Mouse (Mus musculus): ENCODE measurements around the gene Gm10197.
"Not testable (repeated sequence)": the region's sequence is repeated elsewhere in the genome, so short reads cannot be mapped to it uniquely, and the experiment has no call there.

Gene Gm10197

DNA sequence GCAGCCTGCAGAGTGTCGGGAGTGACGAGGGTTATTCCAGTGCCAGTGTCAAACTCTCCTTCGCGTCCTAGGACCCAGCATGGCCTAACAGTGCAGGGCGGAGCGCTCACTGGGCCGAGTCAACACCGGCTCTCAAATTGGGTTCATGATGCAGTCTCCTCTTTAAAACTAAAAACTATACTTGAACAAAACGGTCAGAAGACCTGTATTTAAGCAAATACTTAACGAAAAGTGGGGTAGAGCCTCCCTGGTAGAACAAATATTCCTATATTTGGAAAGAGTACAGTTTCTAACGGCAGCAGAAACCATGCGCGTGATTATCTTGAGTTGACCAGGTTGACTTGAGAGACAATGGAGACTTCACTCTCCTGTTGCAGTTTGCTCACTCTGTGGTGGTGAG lies at the start of gene Gm10197:
Gm10197 (minus strand) TSS at position 101 of the 400 bp plus-strand sequence.
- DNase-seq (ENCODE audit: low spot score), result no peak

DNA sequence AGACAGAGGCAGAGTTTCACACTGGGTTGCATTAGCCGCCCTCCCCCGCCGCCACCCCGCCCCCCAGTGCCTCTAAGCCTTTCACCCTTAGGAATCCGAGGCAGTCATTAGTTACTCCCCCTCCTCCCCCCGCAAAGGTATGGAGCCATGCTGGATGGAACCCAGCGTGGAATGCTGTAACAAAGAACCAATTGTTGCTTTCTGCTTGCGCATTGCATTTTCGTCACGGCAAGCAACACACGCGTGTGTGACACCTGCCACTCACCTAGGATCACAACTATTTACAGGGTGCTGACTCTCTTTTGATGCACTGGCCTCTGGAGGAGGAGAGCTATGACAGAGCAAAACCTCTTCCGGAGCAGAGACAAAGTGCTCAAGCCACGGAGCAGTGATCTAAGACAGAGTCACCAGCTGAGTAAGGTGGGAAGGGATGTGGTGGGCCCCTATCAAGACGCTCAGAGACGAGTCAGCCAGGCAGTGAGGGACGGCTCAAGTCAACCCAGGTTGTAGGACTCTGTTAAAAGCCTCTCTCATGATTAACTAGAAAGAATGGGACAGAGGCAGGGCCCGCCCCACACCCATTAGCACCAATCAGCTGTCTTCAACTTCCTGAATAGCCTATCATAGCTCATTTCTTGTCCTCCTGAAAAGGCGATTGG lies 49.5 kb upstream of the Gm10197 start:
- peak; percentile 64 for DNase-seq (ENCODE audit: low spot score)

DNA sequence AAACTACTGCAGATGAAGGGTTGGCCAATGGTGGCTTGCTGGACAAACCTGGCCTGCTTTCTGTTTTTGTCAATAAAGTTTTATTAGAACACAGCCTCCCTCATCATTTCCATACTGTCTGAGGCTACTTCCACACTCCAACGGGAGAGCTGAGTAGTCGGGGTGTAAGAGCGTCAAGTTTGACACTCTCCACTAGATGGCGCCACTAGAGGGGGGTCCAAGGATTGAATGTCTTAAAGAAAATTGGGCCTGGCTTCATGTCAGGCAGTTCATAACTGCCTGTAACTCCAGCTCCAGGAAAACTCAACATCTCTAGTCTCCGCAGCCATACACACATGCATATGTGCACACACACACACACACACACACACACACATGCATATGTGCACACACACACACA lies 48.3 kb upstream of the Gm10197 start:
- peak; percentile 57 for DNase-seq (ENCODE audit: low spot score)

DNA sequence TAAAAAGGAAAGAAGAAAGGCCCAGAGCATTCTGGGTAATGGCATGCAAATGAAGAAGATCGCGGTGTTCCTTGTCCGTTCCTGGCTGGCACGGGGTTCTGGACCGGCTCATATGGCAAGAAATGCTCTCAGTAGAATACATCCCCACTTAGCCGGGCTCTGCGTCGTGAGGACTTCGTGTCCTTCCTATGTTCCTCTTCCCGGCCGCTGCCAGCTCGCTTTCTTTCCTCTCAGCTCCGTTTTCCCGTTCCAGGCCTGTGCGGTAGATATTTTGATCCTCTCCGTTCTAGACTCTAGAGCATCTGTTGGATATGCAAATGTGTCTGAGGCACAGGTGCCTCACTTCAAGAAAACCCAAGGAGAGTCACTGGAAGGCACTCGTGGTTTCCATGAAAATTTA lies 43.6 kb upstream of the Gm10197 start:
- DNase-seq (ENCODE audit: low spot score), result peak; percentile 42

DNA sequence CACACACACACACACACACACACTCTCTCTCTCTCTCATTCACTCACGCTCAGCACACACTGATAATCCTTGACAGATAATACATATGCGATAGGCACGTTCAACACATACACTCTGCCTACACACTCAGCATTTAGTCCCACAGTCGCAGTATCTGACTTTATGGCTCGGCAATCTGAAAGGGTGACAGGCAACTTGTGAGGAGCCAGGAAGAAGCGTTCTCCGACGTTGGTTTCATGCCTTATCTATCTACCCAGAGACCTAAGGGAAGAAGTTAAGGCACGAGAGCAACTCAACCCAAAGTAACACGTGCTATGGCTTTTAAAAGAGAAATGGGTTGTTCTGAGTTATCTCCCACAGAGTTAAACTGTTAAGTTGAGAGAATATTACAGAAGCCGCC lies 43.1 kb upstream of the Gm10197 start:
- DNase-seq (ENCODE audit: low spot score), result no peak

DNA sequence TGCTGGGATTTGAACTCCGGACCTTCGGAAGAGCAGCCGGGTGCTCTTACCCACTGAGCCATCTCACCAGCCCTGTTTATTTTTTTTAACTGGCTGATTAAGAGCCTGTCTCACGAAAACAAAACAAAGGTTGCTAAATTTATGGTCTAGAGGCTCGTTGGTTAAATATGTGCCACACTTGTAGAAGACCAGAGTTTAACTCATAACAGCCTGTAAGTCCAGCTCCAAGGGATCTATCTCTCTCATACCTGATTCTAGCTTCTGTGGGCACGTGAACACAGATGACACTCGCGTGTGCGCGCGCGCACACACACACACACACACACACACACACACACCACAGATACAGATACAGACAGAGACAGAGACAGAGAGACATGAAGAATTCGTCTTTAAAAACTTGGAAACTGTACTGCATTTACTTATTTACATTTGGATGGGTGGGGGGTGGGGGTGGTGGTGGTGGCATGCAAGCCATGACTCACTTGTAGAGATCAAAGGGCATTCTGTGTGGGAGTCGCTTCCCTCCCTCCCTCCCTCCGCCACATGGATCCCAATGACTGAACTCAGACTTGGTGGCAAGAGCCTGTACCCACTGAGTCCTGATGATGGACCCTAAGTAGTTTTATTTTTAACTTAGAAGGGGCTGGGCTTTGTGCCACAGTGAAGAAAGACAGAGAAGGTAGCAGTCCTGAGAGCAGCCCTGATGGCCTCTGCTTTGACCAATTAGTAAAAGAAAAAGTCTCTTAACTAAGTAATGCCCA lies 42.2 kb upstream of the Gm10197 start:
- DNase-seq (ENCODE audit: low spot score), result no peak

DNA sequence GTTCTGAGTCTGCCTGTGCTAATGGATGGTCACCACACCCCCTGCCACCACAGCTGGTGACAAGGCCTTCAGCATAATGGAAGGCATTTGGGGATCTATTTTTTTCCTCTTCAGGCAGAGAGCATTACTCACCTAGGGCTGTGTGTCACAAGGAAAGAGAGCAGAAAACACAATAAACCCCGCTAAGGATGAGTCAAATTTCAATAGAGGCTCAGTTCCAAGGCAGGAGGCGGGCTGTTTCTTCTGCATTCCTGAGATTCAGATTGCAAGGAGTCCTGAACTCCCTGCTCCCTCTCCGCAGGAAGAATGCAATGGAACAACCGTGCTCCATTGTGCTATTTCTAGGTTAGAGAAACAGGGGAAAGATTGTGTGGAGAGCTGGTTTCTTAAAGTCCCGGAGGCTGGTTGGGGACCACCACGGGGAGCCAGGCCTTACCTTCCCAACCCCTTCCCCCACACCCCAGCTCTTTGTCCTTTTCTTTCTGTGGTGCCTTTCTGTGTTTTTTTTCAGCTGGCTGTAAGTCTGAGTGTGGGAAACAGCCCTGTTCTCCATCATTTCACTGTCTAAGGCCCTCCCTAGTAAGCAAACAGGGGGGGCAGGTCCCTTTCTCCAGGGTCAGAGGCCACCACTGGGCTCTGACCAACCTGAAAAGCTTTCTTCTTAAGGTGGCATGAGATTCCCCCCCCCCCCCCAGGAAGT lies 40.7 kb upstream of the Gm10197 start:
- no peak for DNase-seq (ENCODE audit: low spot score)

DNA sequence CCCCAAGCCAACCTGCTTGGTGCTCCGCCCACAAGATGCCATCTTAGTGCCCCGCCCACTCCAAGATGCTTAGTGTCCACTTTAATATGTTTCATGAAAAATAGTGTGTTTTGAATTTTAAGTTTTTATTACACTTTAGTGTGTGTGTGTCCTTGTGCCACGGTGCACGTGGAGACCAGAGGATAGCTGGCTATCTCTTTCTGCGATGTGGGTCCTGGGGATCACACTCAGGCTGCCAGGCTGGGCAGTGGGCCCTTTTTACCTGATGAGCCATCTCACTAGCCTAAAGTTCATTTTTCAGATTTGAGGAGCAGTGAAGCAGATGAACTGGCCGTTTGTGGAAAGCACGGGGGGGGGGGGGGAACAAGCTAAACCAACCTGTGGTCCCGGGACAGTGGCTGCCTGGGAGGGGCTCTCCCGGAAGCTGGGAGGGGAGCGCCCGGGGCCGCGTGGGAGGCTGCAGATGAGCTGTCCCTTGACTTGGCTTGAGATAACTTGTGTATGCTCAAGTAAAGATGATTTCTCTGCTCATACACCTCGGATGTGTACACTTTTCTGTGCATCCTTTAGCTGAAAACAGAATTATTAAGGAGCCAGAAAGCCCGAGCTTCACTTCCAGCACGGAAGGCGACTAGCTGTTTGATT lies 38.2 kb upstream of the Gm10197 start:
- DNase-seq (ENCODE audit: low spot score), result no peak

DNA sequence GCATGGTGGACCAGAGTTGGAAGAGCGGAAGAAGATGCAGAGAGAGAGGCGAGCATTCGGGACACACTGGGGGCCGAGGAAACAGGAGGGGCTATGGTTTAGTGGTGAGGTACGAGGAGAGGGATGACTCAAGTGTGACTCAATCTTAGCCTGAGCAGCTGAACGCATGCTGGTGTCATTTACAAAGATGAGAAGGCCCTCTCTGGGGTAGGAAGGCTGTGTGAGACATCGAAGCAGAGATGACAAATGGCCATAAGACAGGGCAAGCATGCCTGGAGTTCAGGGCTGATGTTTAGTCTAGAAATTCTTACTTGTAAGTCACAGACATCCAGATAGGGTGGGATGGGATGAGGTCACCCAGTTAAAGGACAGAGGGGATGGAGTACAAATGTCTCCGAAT lies 36.8 kb upstream of the Gm10197 start:
- no peak for DNase-seq (ENCODE audit: low spot score)

DNA sequence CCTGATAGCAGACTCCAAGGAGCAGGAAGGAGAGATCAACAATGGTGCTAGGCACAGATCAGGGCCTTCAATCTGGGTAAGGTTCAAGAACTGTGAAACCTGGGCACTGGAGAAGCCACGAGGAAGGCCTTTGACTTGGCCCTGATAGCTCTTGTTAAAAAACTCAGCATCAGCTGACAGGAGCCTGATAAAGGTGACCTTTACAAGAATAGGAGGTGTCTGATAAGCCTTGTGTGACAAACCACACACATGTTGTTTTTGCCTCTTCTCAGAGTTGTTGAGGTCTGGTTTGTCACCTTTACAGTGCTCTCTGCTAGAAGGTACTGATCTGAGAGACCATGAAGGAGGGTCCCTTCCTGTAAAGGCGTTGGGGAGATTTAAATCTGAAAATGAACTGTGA lies 35.8 kb upstream of the Gm10197 start:
- no peak for DNase-seq (ENCODE audit: low spot score)

DNA sequence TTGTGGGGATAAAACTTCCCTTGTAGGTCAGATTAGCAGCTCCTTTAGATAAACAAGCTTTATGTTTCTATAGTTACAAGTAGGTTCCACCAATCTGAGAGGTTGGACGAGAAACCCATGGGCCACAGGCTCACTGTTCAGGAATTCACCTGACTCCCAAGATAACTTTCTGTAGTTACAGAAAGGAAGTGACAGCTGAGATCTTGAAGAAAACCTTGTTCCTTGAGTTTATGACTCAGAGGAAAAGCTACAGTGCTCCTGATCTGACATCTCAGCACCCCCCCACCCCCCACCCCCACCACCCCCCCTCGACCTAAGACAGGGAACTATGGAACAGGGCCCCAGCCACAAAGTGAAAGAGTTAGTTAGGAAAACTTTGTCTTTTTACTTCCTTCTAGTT lies 34.2 kb upstream of the Gm10197 start:
- DNase-seq (ENCODE audit: low spot score), result no peak

DNA sequence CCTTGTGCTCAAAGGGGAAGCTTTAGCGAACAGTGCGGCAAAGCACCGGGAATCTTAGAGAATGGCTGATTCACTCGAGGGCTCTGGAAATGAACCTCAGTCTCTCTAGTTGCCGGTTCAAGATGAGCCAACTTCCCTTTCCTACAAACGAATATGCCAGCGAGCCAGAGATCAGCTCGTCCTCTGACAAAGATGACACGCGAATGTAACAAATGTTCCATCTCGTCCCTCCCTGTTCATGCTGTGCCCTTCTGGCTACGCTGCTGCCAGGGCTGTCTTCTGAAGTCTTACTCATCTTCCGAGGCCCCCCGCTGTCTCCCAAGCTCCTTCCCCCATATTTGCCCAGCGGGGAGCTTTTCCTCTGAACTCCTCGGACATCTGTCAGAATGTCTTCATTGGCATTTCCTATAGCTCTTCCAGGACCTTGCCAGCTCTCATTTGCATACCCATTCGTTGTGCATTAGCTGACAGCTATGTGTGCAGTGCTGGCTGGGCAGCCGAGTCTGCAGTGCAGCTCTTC lies 33.3 kb upstream of the Gm10197 start:
- DNase-seq (ENCODE audit: low spot score), result no peak

DNA sequence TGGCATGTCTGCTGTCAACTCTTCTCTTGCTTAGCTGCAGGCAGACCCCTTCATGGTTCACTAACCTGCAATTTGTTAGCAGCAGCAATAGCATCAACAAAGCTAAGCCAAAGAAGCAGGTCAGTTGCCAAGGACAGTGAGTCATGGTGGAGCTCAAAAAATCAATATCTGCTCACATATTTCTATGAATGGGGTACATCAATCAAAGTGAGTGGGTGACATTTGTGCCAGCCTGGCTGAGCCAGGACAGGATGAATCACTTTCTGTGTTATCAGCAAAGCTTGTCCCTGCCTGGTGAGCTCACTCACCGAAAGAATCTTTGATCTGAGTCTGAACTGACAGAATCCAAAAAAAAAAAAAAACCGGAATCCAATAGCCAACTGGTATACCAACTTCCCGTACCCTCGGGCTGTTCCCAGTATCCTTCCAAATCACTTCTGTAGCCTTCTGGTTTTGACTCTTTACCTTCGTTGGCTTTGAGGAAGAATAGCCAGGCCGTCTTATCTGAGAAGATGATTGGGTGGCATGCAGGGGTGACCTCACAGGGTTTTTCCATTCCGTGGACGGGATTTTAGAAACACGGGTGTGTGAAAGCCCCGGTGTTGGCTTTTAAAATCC lies 32.8 kb upstream of the Gm10197 start:
- no peak for DNase-seq (ENCODE audit: low spot score)

DNA sequence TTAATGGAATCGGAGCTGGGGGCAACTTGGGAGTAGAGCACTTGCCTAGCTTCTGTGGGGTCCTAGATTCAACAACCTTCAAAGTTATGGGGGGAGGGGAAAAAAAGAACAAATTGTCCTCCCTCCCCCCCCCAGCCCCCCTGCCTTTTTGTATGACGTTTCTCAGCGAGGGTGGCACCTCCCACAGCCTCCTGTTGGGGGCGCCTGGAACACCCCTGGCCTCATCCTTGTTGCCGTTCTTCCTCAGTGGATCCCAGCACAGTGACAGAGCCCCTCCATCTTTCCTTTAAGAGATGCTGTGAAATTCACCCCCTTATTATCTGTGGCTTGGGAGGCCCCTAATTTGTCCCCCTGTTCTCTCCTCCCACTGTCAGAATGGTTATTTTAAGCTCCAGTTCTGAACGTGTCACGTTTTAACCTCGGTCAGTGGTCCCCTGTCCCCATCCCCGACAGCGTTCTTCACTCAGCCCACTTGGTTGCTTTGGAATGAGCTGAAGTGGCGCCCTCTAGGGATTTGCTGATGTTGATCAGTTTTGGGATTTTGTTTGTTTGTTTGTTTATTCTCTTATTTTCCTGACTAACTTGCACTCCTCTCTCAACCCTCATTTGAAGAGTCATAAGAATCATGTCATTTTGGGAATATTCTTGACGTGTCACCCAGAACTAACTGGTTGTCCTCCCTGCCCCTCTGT lies 31.3 kb upstream of the Gm10197 start:
- DNase-seq (ENCODE audit: low spot score), result no peak

DNA sequence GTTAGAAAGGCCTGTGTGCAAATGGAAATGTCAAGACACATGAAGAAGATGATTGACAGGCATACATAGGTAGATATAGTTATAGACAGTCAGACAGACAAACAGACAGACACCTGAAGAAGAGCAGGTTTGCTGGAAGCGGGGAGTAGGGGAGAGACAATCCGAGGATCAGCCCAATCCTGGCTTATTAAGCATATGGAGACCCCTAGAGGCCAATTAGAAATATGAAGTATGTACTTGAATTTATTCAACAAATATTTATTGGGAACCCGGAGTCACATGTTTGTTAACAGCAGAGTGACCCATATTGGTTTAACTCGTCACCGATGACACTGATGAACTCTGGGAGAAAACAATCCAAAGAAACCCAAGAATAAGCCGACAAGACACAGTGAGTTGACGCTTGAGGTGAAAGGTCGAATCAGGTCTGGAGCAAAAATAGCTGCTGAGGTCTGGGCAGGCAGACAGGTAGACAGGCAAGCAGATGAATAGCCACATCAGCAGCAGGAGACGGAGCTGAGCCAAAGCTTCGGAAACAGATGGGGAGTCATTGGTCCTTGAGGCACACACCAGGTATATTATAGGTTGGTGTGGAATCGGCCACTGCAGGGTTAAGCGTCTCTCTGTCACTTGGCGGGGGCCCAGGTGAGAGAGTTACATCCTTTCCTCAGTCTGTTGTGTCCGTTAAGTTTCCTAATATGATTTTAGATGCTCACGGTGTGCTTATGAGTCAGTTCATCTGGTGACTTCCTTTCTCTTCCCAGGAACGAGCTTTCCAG lies 29.0 kb upstream of the Gm10197 start:
- DNase-seq (ENCODE audit: low spot score), result no peak

DNA sequence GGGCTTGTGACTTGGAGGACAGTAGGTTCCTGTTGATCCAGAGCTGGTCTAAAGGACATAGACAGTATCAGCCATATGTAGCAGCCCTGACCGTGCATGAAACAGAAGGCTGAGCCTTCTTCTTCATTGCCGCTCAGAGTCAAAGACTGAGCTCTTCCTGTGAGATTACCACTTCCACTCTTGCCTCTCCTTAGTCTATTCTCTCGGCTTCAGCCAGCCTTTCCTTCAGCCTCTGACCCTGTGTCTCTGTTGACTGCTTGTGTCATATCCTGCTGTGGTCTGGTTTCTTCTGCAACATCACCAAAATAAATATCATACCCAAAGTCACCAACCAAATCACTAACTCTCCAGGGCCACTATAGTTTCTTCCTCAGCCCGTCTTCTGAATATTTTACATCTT lies 27.6 kb upstream of the Gm10197 start:
- no peak for DNase-seq (ENCODE audit: low spot score)

DNA sequence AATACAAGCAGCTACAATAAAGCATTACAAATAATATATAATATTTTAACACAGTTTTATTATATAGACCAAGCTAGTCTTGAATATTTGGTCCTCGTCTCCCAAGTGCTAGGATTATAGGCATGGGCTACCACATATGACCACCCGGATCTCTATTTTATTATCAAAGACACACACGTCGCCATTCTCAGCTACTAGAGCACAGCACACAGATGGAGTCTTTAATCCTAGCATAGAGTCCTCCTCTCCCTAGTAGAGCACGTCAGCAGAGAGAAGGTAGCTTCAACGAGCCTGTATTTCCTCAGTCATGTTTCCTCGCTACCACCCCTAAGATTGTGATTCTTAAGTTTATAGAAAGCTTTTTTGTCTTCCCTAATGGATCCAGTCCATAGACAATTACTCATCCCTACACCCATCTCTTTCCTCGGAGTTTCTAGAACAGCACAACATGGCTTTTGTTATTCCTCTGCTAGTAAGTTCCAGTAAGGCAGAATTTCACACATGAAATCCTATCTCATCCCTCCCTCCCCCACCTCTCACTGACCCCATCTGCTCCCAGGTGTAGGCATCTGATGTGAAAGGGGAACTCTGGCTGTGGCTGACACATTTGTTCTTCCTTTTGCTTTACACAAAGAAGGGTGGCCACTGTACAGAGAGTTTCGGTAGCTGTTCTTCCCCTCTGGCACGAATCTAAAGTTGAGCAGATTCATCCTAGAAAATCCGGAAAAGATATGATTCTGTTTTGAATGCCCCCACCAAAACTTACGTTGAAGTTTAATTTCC lies 26.1 kb upstream of the Gm10197 start:
- DNase-seq (ENCODE audit: low spot score), result no peak

DNA sequence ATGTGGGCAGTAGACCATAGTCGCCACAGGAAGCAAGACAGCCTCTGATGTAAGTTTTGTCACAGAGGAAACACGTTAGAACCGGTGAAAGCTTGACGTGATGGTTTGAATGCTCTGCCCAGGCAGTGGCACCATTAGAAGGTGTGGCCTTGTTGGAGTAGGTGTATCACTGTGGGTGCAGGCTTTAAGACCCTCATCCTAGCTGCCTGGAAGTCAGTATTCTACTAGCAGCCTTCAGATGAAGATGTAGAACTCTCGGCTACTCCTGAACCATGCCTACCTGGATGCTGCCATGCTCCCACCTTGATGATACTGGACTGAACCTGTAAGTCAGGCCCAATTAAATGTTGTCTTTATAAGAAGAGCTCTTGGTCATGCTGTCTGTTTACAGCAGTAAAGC lies 24.2 kb upstream of the Gm10197 start:
- not testable (repeated sequence) for DNase-seq (ENCODE audit: low spot score)

DNA sequence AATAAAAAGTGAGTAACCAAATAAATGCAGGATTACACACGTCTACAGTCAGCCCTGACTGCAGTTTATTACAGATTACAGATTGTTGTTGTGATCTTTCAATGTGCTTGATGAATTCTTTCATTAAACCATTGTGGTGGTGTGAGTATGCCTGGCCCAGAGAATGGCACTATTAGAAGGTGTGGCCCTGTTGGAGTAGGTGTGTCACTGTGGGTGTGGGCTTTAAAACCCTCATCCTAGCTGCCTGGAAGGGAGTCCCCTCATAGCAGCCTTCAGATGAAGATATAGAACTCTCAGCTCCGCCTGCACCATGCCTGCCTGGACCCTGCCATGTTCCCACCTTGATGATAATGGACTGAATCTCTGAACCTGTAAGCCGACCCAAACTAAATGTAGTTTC lies 23.4 kb upstream of the Gm10197 start:
- DNase-seq (ENCODE audit: low spot score), result not testable (repeated sequence)

DNA sequence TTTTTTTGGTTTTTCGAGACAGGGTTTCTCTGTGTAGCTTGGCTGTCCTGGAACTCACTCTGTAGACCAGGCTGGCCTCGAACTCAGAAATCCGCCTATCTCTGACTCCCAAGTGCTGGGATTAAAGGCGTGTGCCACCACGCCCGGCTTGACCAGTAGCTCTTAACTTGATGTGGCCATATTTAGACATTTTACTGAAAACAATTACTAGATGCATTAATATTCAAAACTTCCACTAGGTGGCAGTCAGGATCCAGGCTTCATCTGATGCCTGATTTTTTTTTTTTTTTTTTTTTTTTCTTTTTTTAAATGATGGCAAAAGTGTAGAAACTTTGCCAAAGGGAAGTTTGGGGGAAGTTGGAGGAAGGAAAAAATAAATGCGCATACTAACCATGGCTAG lies 23.0 kb upstream of the Gm10197 start:
- no peak for DNase-seq (ENCODE audit: low spot score)

Data from testis, postnatal 14 days (tissue).